Mouse (Mus musculus) cerebellum, postnatal 4 days (tissue): ENCODE data around the gene Usp2.

Experiments
- DNase-seq, 2 experiments: peaks; one replicate each; pipeline ENCODE4 v3.0.0; 2022; ENCODE audit warnings: low spot score in 2 of 2, mixed read lengths in 1 of 2

Usp2 gene

DNA sequence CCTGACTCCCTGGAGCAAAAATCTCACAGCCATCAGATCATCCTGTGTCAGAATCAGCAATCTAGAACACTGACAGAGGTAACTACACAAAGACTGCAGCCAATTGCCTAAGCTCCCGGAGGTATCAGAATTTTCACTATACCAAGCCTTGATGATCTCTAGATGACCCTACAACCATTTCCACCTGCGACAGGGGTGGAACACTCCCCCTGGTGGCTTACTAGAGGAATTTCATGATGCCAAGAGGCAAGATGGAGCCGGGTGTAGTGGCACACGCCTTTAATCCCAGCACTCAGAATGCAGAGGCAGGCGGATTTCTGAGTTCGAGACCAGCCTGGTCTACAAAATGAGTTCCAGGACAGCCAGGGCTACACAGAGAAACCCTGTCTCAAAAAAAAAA is 57.5 kb downstream of the Usp2 start:
- no peak for DNase-seq

GRCm38 (mm10) chr9:44125026-44125425 is 58.2 kb downstream of the Usp2 start:
- no peak for DNase-seq

DNA sequence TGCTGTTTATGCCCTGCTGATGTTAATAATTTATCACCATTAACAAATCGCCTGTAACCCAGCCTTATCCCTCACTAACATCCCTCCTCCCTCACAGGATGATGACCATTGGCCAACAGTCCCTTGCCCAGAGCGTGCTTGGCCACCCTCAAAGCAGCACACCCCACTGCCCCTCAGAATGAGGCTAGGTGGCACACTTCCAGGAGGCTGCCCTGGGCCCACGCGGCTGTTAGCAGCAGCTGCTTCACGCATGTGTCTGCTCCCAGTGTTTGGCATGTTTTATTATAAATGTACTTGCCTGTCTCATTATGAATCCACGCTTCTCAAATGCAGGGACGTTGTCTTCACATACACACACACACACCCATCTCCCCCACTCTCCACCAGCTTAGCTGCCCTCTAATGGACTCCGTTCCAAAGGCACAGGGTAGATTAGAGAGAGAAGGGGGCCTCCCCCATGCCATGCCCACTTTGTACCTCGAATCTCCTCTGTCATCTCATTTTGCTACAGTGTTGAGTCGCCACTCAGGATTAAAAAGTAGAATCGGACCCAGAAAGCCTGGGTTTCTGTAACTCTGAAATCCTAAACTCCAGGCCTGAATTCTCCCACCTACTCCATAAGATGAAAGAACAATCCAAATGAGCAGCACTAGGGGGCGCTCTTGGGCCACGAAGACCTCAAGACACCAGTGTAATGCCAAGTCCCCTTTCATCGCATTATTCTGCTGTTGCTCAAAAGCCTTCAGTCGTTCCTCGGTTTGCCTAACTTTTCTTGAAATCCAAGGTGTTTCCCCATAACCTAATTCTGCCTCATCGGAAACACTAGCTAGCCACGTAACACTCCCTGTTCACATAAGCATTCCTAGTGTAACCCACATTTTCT is 59.0 kb downstream of the Usp2 start:
- peak; percentile 76 to 88 for DNase-seq

DNA sequence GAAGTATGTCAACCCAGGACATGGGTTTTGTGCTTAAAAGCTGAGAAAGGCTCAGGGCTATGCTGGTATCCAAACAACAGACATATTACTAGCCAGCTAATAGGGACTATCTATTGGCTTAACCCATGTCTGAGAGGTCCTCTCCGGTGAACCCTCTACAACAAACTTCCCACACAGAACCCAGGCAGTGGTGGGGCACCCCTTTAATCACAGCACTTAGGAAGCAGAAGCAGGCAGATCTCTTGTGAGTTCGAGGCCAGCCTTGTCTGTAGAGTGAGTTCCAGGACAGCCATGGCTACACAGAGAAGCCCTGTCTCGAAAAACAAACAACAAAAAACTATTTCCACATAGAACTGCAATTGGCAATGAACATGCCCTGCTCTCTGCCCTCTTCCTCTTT is 59.9 kb downstream of the Usp2 start:
- DNase-seq: no peak

DNA sequence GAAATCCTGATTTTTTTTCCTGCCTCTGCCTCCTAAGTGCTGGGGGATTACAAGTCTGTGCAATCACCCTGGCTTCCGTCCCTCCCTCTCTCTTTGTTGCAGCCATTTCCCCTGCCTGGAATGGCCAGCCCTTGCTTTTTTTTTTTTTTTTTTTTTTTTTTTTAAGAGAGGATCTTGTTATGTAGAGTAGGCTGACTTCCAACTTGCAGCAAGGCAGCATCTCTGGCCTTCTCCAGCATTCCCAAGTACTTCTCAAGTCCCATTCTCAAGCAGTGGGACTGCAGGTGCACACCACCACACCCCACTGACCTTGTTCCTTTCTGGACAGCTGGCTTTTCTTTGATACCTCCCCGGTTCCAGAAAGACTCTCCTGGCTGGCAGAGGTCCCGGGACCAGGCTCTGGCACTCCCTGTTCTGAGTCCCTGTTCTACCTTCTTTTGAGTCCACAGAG is 60.6 kb downstream of the Usp2 start:
- DNase-seq: no peak

GRCm38 (mm10) chr9:44129633-44130032 is 62.8 kb downstream of the Usp2 start:
- no peak for DNase-seq

GRCm38 (mm10) chr9:44130034-44130433 is 63.2 kb downstream of the Usp2 start:
- DNase-seq: peak in 1 of 2 experiments; percentile 27

GRCm38 (mm10) chr9:44130581-44131275 is 63.9 kb downstream of the Usp2 start:
- no peak for DNase-seq

DNA sequence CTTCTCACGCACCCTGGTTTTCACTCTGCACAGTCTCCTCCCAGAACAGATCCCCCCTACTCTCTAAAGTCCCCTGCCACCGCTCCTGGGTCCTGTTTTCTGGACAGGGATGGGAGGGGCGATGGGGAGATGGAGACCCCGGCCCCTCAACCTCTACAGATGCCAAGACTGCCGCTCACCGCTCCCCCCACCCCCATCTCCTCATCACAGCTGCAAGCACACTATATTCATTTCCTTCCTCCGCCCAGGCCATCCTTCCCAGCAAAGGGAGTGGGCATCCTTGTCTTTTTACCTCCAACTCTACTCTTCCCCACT is 64.4 kb downstream of the Usp2 start:
- no peak for DNase-seq

GRCm38 (mm10) chr9:44132200-44132599 is 65.4 kb downstream of the Usp2 start:
- no peak for DNase-seq

DNA sequence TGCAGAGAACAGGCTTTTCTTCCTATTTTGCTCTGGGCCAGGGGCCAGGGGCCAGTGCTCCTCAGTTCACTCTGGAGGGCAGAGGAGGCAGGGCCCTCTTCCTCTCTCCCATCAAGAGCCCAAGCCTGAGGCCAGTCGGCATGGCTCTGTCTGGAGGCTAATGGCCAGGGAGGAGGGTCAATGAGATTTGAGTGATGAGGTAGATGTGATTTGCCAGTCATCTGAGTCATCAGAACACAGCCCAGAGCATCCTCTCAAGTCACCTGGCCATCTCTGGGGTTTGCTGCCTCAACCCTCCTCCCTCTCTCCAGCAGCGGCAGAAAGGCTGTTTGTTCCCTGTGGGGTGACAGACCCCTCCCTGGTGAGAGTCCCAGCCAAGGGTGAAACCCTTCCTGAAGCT is 66.5 kb downstream of the Usp2 start:
- no peak for DNase-seq

GRCm38 (mm10) chr9:44134101-44134850 is 67.5 kb downstream of the Usp2 start, which contains the start of gene Mcam:
Gene Mcam, plus strand, starts transcription at chr9:44134469.
- peak; percentile 60 to 82 for DNase-seq

- DNase-seq: peak in 1 of 2 experiments; percentile 48
These were observed 68.3 kb downstream of the Usp2 start for GRCm38 (mm10) chr9:44134851-44135730.

GRCm38 (mm10) chr9:44135731-44136411 is 69.0 kb downstream of the Usp2 start:
- no peak for DNase-seq

- no peak for DNase-seq
These were observed 71.0 kb downstream of the Usp2 start for GRCm38 (mm10) chr9:44137846-44138245.

DNA sequence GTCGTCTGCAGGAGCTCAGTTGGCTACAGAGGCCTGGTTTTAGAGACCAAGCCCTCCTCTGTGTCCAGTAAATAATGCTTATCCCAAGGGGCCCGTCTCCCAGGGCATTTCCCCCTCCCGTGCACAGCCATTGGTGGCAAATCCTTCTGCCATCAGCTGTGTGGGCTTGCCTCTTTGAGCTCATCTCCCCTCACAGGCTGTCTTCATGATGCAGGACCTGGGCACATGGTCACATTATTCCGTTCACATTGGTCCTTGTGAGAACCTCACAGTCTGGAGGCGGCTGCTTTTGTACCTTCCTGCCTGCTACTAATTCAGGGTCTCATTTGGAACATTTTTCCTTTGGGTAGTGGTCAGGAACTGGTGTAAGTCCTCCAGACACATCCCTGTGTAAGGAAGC is 75.1 kb downstream of the Usp2 start:
- no peak for DNase-seq

DNA sequence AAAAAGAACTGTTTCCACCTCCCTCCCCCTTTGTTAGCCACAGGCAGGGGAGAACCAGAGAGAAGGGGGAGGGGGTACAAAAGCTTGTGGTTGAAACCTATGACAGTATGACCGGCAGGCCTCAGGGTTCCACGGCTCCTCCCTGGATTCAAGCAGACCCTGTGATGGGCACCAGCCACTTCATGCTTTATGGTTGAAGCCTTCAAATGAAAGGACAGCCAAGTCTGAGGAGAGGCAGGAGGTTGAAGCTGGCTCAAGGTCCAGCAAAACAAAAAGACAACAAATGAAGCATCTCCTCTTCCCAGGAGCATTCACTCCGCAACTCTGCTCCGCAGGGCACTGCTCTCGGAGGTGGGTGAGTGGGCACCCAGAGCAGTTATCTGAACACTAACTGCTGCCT is 76.6 kb downstream of the Usp2 start:
- DNase-seq: no peak

DNA sequence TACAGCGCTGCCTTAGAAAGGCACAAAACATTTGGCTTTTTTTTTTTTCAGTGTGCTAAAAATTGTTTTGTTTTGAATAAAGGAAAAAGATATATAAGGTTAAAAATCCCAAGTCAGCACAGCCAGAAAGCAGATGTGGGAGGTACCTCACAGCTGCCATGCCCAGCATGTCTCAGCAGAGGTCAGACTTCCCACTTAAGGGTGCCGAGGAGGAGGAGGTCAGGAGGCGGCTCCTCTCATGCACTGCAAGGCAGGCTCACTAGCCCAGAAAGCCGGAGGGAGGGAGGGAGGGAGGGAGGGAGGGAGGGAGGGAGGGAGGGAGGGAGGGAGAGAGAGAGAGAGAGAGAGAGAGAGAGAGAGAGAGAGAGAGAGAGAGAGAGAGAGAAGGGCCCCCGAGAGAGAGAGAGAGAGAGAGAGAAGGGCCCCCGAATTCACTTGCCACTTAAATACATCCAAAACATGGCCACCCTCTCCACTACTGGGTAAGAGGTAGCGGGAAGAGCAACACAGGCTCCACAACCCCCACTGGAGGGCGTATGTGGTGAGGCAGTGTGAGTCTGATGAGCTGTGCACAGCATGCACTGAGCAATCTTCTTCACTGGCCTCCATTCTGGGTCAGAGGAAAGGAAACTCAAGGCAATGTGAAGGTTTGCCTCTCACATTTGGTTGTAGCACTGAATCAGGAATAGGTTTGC is 77.3 kb downstream of the Usp2 start:
- no peak for DNase-seq

GRCm38 (mm10) chr9:44144718-44145060 is 77.9 kb downstream of the Usp2 start:
- no peak for DNase-seq
